Mouse (Mus musculus) kidney, adult 11 months (tissue): ENCODE data around the gene Ttc6.

Experiments used
- DNase-seq: peaks from one replicate; pipeline ENCODE4 v3.0.0; 2022

Gene Ttc6

GRCm38 (mm10) chr12:57662986-57663674 is 99.2 kb downstream of the Ttc6 start:
- no peak for DNase-seq

GRCm38 (mm10) chr12:57672414-57672813 is 108.5 kb downstream of the Ttc6 start:
- DNase-seq: no peak

DNA sequence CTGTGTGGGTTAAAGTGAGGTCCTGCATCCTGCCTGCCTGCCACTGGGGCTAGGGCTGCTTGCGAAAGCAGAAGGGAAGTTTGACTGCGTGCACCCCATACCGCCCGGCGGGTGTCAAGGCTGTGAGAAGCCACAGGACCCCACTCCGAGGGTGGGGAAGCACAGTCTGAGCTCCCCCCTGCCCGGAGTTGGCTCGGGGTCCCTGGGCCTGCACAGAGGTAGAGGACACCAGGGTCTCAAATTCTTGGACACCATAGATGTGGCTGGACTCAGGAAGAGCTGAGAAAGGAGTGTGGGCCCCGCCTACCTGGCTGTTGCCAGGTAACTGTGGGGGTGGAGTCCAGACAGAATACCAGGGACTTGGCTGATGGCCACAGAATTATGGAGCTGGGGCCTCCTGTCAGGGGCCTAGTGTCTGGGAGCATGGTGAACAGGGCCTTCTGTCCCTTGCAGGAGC is 121.1 kb downstream of the Ttc6 start:
- DNase-seq: no peak

- DNase-seq: no peak
Observed at GRCm38 (mm10) chr12:57709966-57710365, 146.1 kb downstream of the Ttc6 start.

DNA sequence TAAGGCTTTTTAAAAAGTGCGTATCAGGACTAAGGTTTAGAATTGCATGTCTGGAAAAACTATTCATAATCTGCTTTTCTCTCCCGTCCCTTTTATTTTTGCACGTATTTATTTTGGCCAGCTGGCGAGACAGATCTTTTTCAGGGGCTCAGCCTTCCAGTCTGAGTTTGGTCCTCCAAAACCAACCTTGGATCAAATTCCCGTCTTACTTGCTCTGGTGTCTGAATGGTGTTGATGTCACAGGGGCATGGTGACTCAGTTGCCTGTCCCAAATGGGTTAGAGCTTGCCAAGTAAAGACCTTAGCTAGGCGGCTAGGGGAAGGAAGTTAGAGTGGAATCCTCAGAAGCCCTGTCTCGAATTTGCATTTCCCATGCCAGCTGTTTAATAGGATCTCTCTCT is 200.8 kb downstream of the Ttc6 start:
- no peak for DNase-seq

GRCm38 (mm10) chr12:57776290-57776997 is 212.5 kb downstream of the Ttc6 start:
- DNase-seq: no peak

- DNase-seq: no peak
Observed at GRCm38 (mm10) chr12:57781926-57782325, 218.0 kb downstream of the Ttc6 start.

DNA sequence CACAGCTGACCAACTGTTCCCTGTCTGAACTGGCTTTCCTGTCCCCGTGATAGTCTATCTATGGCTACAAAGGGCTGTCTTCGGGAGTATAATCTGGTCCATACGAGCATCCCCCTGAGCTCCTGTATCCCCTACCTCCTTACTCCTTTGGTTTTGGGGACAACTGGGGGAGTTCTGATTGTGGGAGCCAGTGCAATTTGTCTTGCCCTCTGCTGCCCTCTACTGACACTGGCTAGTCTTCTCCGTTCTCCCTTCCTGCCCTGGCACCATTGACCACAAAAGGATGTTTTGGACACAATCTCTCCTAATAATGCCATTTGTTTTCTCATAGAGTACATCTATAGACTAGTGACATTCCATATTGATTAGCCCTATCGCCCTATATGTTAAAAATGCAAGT is 223.6 kb downstream of the Ttc6 start:
- DNase-seq: no peak
